ENCODE assay signal across 14 mouse cellular contexts in the genomic region with DNA sequence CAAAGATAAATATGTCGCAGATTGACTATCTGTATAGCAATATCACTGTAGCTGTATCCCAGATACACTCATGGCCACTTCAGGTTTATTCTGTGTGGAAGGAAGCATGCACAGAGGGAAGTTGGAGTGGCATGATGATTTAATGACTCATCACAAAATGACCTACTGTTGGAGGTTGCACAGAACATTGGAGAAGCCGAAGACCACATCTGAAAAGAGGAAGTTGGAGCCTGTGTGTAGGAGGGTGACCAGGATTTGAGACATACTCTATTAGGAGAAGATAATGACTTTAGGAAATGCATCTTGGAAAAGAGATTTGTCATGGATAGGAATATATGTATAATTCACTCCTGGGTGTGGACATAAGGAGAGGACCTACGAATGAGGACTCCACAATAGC. TPM values are rescaled to one million over a fixed set of nuclear protein-coding genes. Genes with fewer than 3 reads are reported as not detected.
"Had no signal": no experiment of that assay in that cellular context is flagged by ENCODE, and none has a peak within 500 bp of the region (broad histone marks: within the 10 kb centered on the region; RNA-seq: fewer than 3 reads in every experiment).

No protein-coding gene starts in this region.

- H3K4me3 ChIP-seq: kidney, embryonic 15.5 days; limb, embryonic 10.5 days; liver, embryonic 13.5 days; lung, embryonic 15.5 days; neural tube, embryonic 12.5 days had no signal

- H3K27me3 ChIP-seq: liver, embryonic 13.5 days; lung, embryonic 15.5 days; neural tube, embryonic 12.5 days had no signal

- ATAC-seq: liver, postnatal 0 days had no signal

- DNase-seq: kidney, adult 2 months; kidney, postnatal 14 days; liver, embryonic 13.5 days; liver, postnatal 0 days; midbrain, embryonic 14.5 days; right cerebral cortex, postnatal 4 days; spleen, adult 18-20 months; thymus, adult 2 months; thymus, postnatal 25 days had no signal

- H3K9me3 ChIP-seq: kidney, embryonic 15.5 days; limb, embryonic 10.5 days; liver, embryonic 13.5 days; lung, embryonic 15.5 days; neural tube, embryonic 12.5 days had no signal

- H3K36me3 ChIP-seq: kidney, embryonic 15.5 days; limb, embryonic 10.5 days; liver, embryonic 13.5 days; lung, embryonic 15.5 days; neural tube, embryonic 12.5 days had no signal

- H3K9ac ChIP-seq: kidney, embryonic 15.5 days; liver, embryonic 13.5 days; liver, postnatal 0 days; lung, embryonic 15.5 days; neural tube, embryonic 12.5 days had no signal

- H3K4me1 ChIP-seq: kidney, embryonic 15.5 days; limb, embryonic 10.5 days; liver, embryonic 13.5 days; lung, embryonic 15.5 days; neural tube, embryonic 12.5 days had no signal

- H3K4me2 ChIP-seq: kidney, embryonic 15.5 days; liver, embryonic 13.5 days; lung, embryonic 15.5 days; neural tube, embryonic 12.5 days had no signal

- H3K27ac ChIP-seq: kidney, embryonic 15.5 days; limb, embryonic 10.5 days; liver, embryonic 13.5 days; lung, embryonic 15.5 days; macrophage; neural tube, embryonic 12.5 days had no signal

RNA-seq across cellular contexts. Expression of gene Xkrx, which starts 45.5 kb away (rescaled TPM):
- polyA plus RNA-seq: limb, embryonic 10.5 days had no signal
